Mouse (Mus musculus): ENCODE measurements around the gene Srp9. TPM values are rescaled to one million over a fixed set of nuclear protein-coding genes. Genes with fewer than 3 reads are reported as not detected.
"Not testable (repeated sequence)": the region's sequence is repeated elsewhere in the genome, so short reads cannot be mapped to it uniquely, and the experiment has no call there.

Gene Srp9
- total RNA-seq, 4 experiments from 2014 or later = 53.2 to 85.2 (median 69.2) TPM

DNA sequence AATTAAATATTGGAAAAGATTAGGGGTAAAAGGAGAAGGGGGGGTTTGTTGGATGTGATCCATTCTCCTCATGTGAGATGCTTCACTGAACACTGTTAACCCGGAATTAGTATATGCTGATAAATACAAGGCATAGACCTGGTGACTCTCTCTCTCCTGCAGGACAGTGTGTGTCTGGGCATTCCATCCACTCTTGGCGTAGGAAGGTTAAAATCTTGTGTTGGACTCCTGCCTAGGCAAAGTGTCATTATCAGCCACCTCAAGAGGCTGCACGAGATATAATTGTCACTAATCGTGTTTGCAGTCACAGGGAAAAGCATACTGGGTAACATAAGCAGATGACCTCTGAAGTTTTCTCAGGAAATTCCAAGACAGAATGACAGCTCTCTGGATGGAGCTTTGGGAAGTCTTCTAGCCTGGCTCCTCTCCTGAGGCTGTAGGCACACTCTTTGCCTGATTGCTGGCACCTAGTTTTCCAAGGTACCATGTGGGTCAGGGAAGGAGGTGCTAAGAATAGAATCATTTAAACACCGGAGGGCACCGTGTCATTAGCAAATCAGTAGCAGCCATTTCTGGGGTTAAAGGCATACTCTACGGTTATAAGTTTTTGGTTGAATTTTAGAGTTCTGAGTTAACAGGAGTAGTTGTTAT lies 24.5 kb downstream of the Srp9 start:
- DNase-seq = no peak

DNA sequence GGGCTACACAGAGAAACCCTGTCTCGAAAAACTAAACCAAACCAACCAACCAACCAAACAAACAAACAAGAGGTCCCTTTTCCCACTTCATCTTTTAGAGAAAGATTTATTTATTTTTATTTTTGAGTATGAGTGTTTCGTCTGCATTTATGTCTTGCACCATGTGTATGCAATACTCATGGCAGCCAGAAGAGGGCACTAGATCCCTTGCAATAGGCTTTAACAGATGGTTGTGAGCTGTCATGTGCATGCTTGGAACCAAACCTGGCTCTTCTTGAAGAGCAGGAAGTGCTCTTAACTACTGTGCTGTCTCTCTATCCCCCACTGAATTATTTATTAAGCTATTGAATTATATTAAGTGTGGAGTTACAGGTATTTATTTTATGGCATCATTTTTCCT lies 25.4 kb downstream of the Srp9 start:
- no peak for DNase-seq

DNA sequence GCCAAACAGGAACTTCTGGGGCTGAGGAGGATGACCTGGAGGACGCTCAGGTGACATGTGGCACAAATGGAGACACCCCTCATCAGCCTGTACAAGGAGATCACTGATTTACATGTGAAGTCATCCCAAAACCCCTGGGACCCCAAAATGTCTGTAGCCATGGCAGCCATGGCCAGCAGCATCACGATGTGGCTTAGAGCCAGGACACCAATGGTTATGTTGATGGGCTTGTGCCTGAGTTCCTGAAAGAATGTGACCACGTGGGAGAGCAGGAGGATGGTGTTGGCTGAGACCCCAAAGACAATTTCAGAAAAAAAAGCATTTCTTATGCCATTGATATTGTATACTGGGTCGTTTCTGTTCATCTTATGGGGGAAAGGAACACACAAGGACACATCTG lies 33.2 kb downstream of the Srp9 start:
- no peak for DNase-seq

DNA sequence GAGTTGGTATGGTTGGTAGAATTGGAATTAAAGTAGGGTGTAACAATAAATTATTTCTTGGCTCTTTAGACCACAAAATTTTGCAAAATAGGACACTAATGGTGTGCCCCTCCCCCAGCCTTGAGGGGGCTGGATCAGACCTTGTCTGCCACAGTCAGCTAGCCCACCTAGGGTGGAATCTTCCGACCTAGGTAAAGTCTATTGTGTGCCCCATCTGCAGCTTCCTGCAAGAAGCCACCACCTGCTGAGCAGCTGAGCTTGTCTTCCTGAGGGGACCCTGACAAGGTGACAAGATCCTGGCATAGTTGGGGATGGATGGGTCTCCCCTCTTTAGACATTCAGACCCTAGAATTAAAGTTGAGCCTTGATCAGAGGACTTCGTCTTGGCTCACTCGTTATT lies 35.0 kb downstream of the Srp9 start:
- no peak for DNase-seq

DNA sequence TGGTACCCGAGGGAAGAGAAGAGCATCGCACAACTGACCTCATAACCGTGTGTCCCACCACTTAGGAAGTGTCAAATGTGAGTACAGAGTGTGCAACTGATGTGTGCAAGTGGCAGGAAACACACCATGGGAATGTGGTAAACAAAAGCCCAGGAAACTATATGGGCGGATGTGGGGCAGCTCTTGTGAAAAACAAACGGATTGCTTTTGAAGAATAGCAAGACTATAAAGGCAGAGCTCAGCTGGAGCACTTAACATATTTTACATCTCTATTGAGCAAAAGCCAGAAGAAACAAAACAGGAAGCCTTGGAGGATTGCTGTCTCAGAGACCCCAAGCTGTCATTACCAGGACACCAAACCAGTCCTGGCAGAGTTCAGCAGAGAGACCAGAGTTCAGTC lies 38.4 kb downstream of the Srp9 start:
- DNase-seq = no peak

DNA sequence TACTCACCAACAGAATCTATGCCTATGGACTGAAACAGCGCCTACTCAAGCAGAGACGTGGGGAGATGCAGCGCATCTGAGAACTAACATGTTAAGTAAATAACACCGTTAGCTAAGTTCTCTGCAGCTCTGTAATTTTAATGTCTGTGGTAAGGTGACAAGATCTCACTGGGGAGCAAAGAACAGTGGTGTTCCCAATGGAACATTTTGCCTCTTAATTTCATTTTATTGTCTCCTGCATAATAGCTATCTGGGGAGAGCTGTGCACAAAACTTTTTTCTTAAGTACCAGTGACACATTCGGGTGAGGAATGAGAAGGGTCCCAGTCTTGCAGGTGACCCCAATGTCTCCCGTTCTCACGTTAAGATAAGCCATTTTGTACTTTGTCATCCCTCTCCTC lies 39.8 kb downstream of the Srp9 start, which contains the start of gene Vmn1r1:
Gene Vmn1r1, minus strand, starts transcription at position 101 of the 400 bp plus-strand sequence.
- no peak for DNase-seq

DNA sequence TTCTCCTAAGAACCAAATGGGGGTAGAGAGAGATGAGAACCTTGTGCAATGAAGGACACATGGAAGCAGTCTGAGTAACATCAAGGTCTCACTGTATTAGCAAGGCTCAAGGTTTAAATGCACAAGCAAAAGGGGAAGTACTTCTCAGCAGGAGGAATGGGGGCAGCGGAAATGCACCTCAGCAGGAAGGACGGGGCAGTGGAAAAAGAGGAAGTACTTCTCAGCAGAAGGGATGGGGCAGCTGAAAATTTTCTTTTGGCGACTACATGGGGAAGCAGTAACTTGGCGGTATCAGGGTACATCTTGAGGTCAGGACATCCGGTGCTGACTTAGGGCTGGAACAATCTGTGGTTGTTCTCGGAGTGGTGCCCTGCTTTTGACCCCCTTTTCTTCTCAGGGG lies 45.7 kb downstream of the Srp9 start:
- DNase-seq = not testable (repeated sequence)

DNA sequence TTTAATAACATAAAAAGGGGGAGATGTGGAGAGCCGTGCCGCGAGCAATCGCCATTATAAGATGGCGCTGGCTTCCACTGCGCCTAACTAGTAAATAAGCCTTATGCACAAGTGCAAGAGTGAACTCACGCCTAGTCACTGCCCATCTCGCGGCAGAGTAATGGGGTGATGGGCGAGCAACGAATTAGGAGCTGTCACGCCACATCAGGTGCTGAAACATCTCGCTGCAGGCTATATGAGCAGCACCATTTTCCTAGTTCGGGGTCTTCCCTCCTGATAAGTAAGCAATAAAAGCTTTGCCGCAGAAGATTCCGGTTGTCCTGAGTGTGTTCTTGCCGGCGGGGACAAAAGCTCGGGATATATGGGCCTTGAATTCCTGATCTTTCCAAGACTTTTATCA lies 52.4 kb downstream of the Srp9 start:
- not testable (repeated sequence) for DNase-seq

DNA sequence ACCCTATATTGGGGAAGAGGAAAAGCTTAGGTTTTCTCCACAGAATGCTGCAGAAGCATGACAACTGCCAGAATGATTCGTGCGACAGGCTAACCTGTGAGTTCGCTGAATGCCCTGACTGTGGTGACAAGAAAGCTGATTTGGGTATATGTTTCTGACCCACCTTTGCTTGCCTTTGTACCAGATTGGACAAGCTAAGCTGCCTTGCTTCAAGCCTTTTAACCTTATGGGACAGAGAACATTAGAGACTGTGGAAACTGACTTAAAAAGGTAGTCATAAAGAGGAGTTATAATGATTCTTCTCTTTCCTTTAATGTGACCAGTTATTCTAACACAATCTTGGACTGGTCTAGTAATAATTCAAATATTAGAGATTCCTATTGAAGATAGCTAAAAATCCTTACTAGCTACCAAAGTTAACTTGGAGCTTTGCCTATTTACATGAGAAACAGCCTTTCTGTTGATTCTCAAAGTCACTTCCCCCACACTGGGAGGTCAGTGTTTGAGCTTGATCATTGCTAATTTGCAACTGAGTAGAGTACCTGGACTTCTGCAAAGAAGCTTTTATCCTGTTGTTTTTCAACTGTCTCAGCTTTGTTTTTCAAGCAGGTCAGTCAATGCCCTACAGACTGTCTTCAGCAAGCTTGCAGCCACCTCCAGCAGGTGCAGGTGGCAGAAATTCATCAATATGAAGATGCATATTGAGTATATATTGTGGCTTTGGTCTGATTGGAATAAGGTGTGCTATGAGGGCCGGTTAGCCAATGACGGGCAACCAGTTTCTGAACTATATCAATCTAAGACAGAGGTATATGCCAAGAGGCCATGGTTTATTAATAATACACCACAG lies 57.1 kb downstream of the Srp9 start:
- DNase-seq = no peak

Other genes starting within 250 kb of the Srp9 start
- gene Enah, start 104.7 kb upstream of the Srp9 start, total RNA-seq (2022) = 100 to 1,000 TPM in 1 of 4 experiments, 10 to 100 TPM in 3; 62.1 to 126 (median 78.8) TPM
- not detected for gene Vmn1r1, start 39.7 kb downstream of the Srp9 start, total RNA-seq (2022)
- 100 to 1,000 TPM in 1 of 4 experiments, 10 to 100 TPM in 3; 84.3 to 108 (median 91.7) TPM for gene Degs1, start 158.1 kb downstream of the Srp9 start, total RNA-seq (2022)
- gene Fbxo28, start 216.9 kb downstream of the Srp9 start, total RNA-seq (2022) = 10 to 100 TPM; 36.2 to 46.8 (median 38.1) TPM